Mouse (Mus musculus): ENCODE data around the gene Cd69.

Gene Cd69

GRCm38 (mm10) chr6:129223611-129224010 is 51.6 kb downstream of the Cd69 start:
- DNase-seq, result no peak

GRCm38 (mm10) chr6:129222188-129222800 is 52.9 kb downstream of the Cd69 start:
- peak; percentile 77 for DNase-seq

GRCm38 (mm10) chr6:129221053-129221452 is 54.2 kb downstream of the Cd69 start:
- no peak for DNase-seq

- peak; percentile 69 for DNase-seq
Measured at GRCm38 (mm10) chr6:129219897-129220517, 55.2 kb downstream of the Cd69 start.

- no peak for DNase-seq
Measured at GRCm38 (mm10) chr6:129218191-129218696, 57.0 kb downstream of the Cd69 start.

Data from lung, postnatal 36 days (tissue).